Mouse (Mus musculus) layer of hippocampus, adult 9-10 months (tissue): ENCODE measurements at regions not wholly inside any gene's neighbourhood (a gene's known extent, or its start where the extent isn't known, plus 50 kb on each side); places are given as distances from the start of the nearest gene placed in this dataset.

ENCODE experiments used
- DNase-seq: peaks from one replicate; pipeline ENCODE4 v3.0.0; 2022; ENCODE audit warnings: low spot score

DNA sequence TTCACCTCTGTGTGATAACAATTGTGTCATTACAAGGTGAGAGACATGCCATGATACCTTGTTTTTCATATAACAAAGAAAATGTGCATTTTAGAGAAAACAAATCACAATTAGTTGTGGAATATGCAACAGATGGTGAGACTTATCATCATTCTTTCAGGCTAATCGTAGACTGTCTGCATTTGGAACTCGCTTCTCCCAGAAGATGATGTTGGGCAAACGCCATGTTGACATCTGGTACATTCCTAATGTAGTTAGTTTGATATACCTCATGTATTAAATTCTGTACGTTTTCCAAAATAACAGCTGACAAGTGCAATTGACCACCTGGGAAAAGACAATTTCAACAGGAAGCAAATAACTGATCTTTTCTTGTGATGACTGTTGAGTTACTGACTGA lies 482.0 kb upstream of the 4931408C20Rik start:
- DNase-seq: peak; percentile 36
